Mouse (Mus musculus) activated CD4-positive, CD25-positive, alpha-beta regulatory T cell, adult 4 months (primary cell): ENCODE measurements around the gene Vkorc1l1. TPM values are rescaled to one million over a fixed set of nuclear protein-coding genes. Genes with fewer than 3 reads are reported as not detected.
"Not testable (repeated sequence)": the region's sequence is repeated elsewhere in the genome, so short reads cannot be mapped to it uniquely, and the experiment has no call there.

Experiments
- ATAC-seq: one replicate; pipeline ENCODE4 v1.8.0; 2017
- polyA plus RNA-seq, 2 experiments: library from polyadenylated mRNA; unstranded; fragments of 100-300 nt; shearing (Covaris generic); gene quantifications; one replicate each; pipeline ENCODE4 v1.2.1; 2017

The Vkorc1l1 gene
- polyA plus RNA-seq = 1 to 10 TPM; 4.8 to 6.6 TPM

DNA sequence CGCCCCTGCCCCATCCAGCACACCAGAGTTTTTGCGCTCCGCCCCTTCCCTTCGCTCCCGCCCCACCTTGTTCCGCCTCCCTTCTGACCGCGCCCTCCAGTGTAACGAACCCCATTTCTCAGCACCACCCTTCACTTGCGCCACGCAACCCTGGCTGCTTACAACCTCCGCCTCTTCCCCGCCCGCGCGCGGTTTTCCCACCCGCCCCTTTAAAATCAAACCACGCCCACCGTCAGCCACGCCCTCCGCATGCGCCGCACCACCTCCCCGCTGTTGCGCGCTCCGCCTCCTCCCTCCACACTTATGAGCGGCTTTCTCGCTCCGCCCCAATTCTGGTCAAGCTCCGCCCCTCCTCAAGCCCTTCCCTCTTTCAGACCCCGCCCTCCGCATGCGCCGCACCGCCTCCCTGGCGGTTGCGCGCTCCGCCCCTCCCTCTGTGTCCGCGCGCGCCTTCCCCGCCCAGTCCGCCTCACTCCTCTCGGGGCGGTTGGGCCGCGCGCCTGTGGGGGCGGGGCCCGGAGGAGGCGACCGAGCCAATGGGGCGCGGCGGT lies at the start of gene Vkorc1l1:
Vkorc1l1 (plus strand) TSS at position 476 of the 551 bp plus-strand sequence.
- ATAC-seq = peak; percentile 93

DNA sequence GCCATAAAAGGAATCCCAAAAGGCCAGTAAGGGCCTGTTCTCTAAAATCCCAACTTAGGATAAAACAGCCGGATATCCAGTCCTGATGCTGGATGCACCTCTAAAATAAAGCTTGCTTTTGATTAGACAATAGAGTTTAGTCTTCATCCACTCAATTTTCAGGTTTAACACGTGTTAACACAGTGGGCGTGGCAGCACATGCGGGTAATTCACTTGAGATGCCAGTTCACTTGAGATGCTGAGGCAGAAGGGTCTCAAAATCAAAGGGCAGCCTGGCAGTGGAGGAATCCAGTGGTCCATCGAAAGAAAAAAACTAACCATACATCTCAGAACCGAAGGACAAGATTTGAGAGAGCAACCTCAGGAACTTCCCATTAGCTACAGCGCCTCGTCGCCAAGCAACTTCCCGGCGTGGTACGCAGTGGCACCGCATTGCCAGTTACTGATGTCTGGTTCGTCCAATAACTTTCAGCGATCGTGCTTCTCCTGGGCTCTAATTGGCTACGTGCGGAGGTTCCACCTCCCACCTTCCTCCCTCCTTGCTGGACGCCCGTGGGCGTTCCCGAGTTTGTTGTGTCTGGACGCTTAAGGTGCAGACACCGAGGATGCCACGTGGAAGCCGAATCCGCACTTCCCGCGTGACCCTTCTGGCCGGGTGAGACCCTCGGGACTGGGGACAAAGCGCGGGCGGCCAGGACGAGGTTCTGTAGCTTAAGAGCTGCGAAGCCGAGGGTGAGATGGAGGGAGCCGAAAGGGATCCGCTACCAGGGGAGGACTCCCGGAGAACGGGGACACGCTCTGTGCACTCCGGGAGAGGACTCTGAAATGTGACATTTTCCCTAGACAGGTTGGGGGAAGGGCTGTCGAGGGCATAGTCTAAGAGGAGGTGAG lies 46.3 kb upstream of the Vkorc1l1 start, which contains the start of gene Zbed5:
Zbed5 (plus strand) TSS at position 526 of the 891 bp plus-strand sequence.
- ATAC-seq = peak; percentile 100

GRCm38 (mm10) chr5:129898449-129898848 lies 43.3 kb upstream of the Vkorc1l1 start, which contains the start of gene Phkg1:
Gene Phkg1, minus strand, starts transcription at chr5:129898549.
- ATAC-seq = no peak

DNA sequence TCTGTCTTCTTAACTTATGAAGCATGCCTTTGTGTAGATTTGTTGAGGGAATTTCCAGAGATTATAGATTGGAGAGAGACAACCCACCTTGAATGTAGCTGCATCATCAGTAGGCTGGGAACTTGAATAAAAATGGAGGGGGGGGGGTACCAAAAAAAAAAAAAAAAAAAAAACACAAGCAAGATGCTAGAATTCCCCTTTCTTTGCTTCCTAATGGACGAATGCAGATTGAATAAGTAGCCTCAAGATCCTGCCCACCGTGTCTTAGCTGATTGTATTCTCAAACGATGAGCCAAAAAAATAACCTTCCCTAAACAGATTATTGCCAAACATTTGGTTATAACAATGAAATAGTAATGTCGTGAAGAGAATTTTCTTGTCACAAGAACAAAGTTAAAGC lies 34.0 kb upstream of the Vkorc1l1 start:
- ATAC-seq = no peak

- ATAC-seq = peak; percentile 82
Observed at GRCm38 (mm10) chr5:129908242-129908965, 33.4 kb upstream of the Vkorc1l1 start, which contains the start of gene Nupr1l. Gene Nupr1l, plus strand, starts transcription at chr5:129908540.

GRCm38 (mm10) chr5:129909147-129909546 lies 32.6 kb upstream of the Vkorc1l1 start:
- no peak for ATAC-seq

- no peak for ATAC-seq
Observed at GRCm38 (mm10) chr5:129909591-129909990, 32.2 kb upstream of the Vkorc1l1 start.

GRCm38 (mm10) chr5:129914024-129914423 lies 27.7 kb upstream of the Vkorc1l1 start:
- peak; percentile 72 for ATAC-seq

DNA sequence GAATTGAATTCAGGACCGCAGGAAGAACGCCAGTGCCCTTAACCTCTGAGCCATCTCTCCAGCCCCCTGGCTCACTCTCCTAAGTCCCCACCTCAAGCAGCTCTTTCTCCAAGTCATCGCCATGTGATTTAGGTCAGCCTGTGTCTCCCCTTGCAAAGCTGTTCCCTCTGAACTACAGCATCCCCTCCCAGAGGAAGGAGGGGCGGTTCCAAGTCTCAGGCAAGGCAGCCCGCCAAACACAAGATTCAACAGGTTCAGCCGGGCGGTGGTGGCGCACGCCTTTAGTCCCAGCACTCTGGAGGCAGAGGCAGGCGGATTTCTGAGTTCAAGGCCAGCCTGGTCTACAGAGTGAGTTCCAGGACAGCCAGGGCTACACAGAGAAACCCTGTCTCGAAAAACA lies 26.3 kb upstream of the Vkorc1l1 start:
- not testable (repeated sequence) for ATAC-seq

GRCm38 (mm10) chr5:129918065-129918651 lies 23.6 kb upstream of the Vkorc1l1 start:
- no peak for ATAC-seq

- ATAC-seq = no peak
Observed at GRCm38 (mm10) chr5:129918752-129919151, 23.0 kb upstream of the Vkorc1l1 start.

- no peak for ATAC-seq
Observed at GRCm38 (mm10) chr5:129919320-129919719, 22.4 kb upstream of the Vkorc1l1 start.

DNA sequence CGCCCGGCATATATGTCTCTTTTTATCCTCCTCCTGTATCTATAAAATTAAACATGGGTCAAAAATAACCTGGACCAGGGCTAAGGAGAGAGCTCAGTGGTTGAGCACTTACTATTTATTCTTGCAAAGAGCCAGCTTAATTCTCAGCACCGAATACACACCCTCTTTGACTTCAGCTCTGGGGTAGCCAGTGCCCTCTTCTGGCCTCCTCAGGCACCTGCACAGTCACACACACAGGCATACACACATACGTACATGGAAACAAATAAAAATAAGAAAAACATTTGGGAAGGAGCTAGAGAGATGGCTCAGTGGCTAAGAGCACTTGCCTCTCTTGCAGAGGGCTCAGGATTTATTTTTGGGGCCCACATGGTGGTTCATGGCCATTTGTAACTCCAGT lies 19.8 kb upstream of the Vkorc1l1 start:
- ATAC-seq = no peak

DNA sequence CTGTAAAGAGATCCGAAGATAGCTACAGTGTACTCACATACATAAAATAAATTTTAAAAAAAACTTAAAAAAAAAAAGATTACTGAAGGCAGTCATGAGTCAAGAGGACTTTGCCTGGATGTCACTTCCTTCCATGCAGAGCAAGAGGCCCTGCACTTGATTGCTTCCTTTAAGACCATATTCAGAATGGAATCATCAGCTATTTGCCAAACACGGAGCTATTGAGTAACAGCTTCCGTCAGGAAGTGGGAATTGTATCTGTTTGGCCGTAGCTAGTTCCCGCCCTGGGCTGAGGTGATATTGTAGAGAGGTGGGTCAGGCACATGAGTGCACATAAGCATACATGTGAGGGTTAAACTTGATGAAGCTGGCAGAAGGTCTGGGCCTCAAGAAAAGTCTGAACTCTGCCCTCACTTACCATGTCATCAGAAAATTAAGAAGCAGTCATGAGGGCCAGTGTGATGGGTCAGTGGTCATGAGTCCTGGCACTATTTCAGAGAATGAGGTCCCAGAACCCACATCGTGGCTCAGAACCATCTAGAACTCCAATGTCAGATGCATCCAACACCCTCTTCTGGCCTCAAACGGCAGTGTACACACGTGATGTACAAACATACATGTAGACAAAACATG lies 16.8 kb upstream of the Vkorc1l1 start:
- no peak for ATAC-seq

DNA sequence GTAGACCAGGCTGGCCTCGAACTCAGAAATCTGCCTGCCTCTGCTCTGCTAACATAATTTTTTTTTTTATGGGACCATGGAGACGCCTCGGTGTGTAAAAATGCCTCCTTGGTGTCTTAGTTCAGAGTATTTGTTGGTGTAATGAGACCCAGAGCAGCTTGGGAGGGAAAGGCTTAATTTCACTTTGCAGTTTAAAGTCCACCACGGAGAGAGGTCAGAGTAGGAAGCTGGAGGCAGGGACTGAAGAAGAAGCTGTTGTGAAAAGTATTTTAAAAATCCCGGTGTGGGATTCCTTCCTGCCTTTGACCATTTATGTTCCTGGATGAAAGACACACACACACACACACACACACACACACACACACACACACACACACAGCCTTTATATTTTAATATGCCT lies 15.8 kb upstream of the Vkorc1l1 start:
- ATAC-seq = no peak

- no peak for ATAC-seq
Observed at GRCm38 (mm10) chr5:129929924-129930855, 11.6 kb upstream of the Vkorc1l1 start.

DNA sequence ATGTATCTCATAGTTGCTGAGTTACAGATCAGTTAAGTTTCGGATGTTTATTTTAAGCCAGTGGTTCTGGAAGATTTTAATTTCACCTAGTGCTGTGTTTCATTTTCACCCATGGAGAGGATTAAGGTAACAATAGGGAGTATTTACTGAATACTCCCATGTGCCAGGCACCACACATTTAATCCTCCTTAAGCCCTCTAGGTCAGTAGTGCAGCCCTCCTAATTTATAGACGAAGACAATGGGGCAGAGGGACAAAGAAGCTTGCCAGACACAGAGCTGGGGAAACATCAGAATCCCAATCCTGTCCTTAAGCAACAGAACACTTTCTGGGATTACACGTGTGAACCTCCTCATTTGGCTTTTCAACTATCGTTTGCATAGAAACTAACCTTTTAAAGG lies 4.8 kb upstream of the Vkorc1l1 start:
- no peak for ATAC-seq

DNA sequence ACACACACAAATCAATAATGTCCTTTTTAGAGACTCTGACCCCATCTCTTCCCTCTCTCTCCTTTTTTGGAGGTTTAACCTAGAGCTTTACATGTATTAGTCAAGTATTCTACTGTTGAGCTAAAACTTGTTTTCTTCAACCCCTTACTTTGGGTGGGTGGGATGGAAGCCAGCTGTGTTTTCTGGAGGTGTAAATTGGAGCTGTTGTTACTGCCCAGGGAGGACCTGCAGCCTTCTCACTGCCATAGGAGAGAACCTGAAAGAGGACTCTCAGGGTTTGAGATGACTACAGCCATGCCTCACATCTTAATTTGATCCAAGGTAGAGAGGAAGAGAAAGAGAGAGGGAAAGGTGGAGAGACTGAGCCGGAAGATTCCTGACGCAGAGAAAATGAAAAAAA lies 1.5 kb upstream of the Vkorc1l1 start:
- ATAC-seq = no peak

GRCm38 (mm10) chr5:129940736-129941494 lies 855 bp upstream of the Vkorc1l1 start:
- no peak for ATAC-seq
